Mouse (Mus musculus) erythroblast, embryonic 14.5 days (primary cell): Measurements from ENCODE around the gene Cdk4.

ENCODE experiments used
- GATA1 ChIP-seq: IDR thresholded peaks from 2 replicates; pipeline ENCODE4 v1.6.1; 2012; ENCODE audit warnings: low read length, inconsistent platforms, mixed read lengths
- TAL1 ChIP-seq: IDR thresholded peaks from 3 replicates; pipeline ENCODE4 v1.6.1; 2012; ENCODE audit warnings: low read length, inconsistent platforms, mixed read lengths

GRCm38 (mm10) chr10:127099868-127100267 is 36.5 kb downstream of the Cdk4 start:
- TF ChIP-seq GATA1: no peak
- no peak for TF ChIP-seq TAL1
